Mouse (Mus musculus) spleen, adult 12 weeks (tissue): ENCODE measurements around the gene Zbtb38.
A peak's percentile ranks its signal among the peaks of the same experiment; 100 is the strongest.

ENCODE experiments used
- DNase-seq: peaks from one replicate; pipeline ENCODE4 v3.0.0; 2022; ENCODE audit warnings: low spot score

The Zbtb38 gene

GRCm38 (mm10) chr9:96752603-96753114 is at the start of gene Zbtb38:
Zbtb38 (minus strand) TSS chr9:96752831.
- no peak for DNase-seq

- DNase-seq = no peak
These were observed 47.6 kb upstream of the Zbtb38 start for GRCm38 (mm10) chr9:96800131-96800825.

DNA sequence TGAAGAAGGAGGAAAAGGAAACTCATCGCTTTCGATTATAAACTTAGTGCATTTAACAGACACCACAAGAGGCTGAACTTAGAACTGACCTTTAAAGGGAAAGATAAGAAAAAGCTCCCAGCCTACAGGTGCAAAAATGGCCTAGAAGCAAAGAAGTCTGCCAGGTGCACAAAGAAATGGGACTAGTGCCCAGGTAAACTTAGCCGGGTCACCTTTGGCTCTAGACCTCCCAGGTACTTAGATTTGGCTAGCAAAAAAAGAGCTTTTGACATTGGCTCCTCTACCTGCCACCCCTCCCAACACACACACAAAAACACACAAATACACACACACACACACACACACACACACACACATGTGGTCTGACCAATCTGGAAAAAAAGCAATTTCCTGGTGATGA is 44.7 kb upstream of the Zbtb38 start:
- DNase-seq = no peak

DNA sequence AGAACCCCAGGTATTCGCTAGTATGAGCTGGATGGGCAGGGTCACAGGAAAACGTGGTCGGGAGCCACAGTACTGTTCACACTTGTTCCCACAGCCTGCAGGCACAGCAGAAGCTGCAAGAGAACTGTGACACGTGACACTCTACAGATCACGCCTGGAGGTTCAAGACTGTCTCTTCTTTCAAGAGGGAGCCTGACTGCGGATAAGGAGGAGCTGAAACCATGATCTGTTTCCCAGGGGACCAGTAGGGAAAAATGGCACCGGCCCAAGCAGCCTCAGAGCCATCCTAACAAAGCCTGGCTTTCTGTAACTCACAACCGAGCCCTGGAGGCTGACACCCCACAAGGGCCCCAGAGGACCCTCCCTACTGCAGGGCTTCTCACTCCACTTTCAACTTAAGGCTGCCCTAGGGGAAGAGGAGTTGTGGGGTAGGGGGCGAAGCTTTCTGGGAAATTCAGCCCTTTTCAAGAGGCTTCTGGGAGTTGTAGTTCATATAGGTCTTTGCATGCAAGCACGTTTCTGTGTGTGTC is 42.8 kb upstream of the Zbtb38 start:
- DNase-seq = no peak

DNA sequence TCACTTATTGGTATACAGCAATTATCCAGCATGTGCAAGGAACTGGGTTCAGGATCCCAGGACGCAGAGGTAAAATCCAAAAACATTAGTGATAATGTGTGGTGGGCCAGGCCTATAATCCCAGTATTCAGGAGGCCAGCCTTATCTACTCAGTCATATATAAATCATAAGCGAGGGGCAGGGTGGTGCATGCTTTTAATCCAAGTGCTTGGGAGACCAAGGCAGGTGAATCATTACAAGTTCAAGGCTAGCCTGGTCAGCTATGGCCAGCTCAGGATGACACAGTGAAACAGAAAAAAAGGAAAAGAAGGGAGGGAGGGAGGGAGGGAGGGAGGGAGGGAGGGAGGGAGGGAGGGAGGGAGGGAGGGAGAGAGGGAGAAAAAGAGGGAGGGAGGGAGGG is 42.0 kb upstream of the Zbtb38 start:
- no peak for DNase-seq

GRCm38 (mm10) chr9:96792543-96792942 is 39.9 kb upstream of the Zbtb38 start:
- no peak for DNase-seq

GRCm38 (mm10) chr9:96790389-96791007 is 37.9 kb upstream of the Zbtb38 start:
- no peak for DNase-seq

- no peak for DNase-seq
These were observed 37.3 kb upstream of the Zbtb38 start for GRCm38 (mm10) chr9:96789906-96790305.

GRCm38 (mm10) chr9:96787797-96788196 is 35.2 kb upstream of the Zbtb38 start:
- no peak for DNase-seq

- DNase-seq = no peak
These were observed 33.3 kb upstream of the Zbtb38 start for GRCm38 (mm10) chr9:96785871-96786342.

GRCm38 (mm10) chr9:96785187-96785586 is 32.6 kb upstream of the Zbtb38 start:
- no peak for DNase-seq

GRCm38 (mm10) chr9:96783667-96784066 is 31.0 kb upstream of the Zbtb38 start:
- no peak for DNase-seq

DNA sequence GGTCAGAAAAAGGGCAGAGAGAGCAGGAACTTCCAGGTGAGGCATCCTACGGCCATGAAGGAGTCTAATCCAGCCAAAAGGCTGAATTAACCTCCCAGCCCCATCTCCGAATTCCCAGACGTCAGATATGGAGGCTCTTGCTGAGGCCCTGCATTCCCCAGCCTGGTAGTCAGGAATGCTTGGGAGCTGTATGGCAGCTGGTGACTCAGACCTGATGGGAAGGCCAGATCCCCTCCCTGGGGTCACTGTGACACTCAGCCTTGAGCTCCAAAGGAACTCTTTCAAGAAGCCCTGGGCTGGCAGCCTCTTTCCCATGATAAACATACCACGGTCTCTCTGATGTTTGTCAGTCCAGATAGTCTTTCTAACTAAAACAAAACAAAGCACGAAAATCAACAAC is 30.6 kb upstream of the Zbtb38 start:
- no peak for DNase-seq

GRCm38 (mm10) chr9:96782062-96782461 is 29.4 kb upstream of the Zbtb38 start:
- DNase-seq = no peak

DNA sequence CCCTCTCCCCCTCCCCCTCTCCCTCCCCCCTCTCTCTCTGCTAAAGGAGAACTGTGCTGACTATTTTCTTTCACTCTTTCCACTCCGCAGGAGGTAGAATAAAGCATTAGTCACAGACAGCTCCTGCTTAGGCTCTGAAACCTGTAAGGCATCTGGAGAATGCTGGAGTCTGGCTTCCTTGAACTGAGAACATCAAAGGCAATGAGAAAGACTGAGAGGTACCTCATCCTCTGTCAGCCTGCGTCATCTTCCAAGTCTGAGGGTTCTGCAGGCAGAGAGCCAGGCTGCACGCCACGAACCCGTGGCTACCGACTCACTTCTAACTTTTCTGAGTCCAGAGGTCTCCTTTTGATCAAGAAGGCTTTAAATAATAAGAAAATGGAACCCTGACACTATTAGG is 20.5 kb upstream of the Zbtb38 start:
- DNase-seq = no peak

GRCm38 (mm10) chr9:96770443-96770842 is 17.8 kb upstream of the Zbtb38 start:
- DNase-seq = no peak

DNA sequence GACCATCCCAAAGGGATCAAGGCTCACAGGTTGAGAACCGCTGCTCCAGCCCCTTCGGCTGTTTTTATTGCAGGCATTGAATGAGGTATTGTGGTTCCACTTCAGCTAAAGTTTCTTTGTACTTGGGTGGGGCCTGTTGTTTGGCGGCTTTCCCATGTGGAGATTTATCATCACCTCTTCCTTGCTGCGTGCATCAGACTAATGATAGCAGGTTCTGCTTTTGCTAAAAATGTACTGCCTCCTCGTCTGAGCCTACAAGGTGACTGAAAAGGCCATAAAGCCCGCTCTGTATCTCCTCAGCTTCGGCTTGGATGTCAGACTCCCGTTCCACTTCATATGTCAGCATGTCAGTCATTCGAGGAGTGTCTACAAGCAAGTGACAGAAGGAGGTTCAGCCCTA is 17.0 kb upstream of the Zbtb38 start:
- DNase-seq = no peak

DNA sequence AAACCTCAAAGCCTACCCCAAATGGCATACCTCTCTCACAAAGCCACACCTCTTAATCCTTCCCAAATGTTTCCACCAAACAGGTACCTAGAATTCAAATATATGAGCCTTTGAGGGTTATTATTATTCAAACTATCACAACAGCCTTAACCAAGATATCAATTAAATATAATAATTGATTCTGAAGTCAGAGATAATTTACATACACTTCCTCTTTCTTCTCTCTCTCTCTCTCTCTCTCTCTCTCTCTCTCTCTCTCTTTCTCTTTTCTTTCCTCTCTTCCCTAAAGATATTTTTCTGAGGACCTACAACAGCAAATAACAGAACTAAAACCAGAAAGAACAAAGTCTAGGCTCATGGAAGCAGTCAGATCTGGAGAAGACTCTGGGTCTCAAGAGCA is 15.2 kb upstream of the Zbtb38 start:
- DNase-seq = no peak

DNA sequence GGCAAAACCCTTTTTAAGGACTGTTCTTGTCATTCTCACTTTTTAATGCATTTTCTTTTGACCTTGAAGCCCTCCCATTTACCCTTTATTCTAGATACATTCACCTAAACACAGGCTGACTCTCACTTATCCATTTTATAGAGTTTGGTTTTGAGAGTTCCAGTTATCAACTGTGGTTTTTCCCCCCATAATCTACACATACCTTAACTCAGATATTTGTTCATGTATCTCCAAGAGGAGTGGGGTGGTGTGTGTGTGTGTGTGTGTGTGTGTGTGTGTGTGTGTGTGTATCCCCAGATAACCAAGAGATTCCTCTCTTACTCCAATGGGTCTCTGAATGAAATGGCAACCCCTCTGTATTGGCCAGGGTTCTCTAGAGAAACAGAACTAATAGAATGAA is 13.4 kb upstream of the Zbtb38 start:
- DNase-seq = no peak

GRCm38 (mm10) chr9:96765410-96765809 is 12.8 kb upstream of the Zbtb38 start:
- DNase-seq = peak; percentile 63

DNA sequence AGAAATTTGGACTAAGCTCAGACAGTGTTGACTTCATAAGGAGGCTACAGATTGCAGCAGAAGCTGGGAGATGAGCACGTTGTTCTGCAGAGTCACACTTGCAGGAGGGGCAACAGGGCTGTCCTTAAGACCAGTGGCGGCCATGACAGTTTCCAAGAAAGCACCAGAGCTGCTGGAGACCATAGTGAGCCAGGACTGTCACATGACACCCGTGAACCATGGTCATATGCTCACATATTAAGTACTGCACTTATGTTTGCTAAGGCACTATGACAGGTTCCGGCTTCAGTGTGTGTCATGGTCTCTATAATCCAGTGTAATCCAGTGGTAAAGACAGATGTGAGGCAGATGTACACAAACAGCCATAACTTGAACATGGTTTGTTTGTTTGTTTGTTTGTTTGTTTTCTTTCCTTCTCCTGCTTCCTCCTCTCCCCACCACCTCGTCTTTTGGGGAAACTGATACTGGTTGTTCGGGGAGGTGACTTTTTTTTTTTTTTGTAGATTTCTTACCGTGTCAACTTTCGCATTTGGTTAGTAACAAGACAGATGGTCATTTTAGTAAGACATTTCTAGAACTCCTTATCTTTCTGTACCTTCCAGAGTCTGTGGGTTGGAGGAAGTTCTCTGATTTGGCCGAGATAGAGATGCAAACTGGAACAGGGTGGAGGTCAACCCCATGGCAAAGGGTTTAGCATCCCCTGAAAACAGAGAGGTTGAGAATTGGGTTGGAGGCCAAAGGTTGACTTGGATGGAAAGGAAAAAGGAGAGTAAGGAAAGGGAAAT is 11.4 kb upstream of the Zbtb38 start:
- DNase-seq = no peak

GRCm38 (mm10) chr9:96763025-96763424 is 10.4 kb upstream of the Zbtb38 start:
- no peak for DNase-seq
